Mouse (Mus musculus) hindbrain, postnatal 0 days (tissue): ENCODE measurements at regions not wholly inside any gene's neighbourhood (a gene's known extent, or its start where the extent isn't known, plus 50 kb on each side); places are given as distances from the start of the nearest gene placed in this dataset.

Experiments used
- ATAC-seq: fragments of 200-750 bp; cut with Nextera tagmentation; 2 replicates; pipeline ENCODE4 v1.8.0; 2017; ENCODE audit warnings: mild to moderate bottlenecking, moderate TSS enrichment, moderate library complexity
- DNase-seq: peaks from one replicate; pipeline ENCODE4 v3.0.0-alpha.2; 2015; ENCODE audit warnings: low spot score
- H3K27ac ChIP-seq: fragments of 300-500 bp; sonication (generic); 2 replicates; pipeline ENCODE4 v1.5.1; 2014; ENCODE audit warnings: mild to moderate bottlenecking
- H3K27me3 ChIP-seq: fragments of 300-500 bp; sonication (generic); 2 replicates; pipeline ENCODE4 v1.6.1; 2014; ENCODE audit warnings: low read length, mixed read lengths; ENCODE audit not compliant: insufficient read depth
- H3K36me3 ChIP-seq: fragments of 300-500 bp; sonication (generic); 2 replicates; pipeline ENCODE4 v1.6.1; 2014; ENCODE audit warnings: low read length, mixed read lengths; ENCODE audit not compliant: insufficient read depth
- H3K4me1 ChIP-seq: fragments of 300-500 bp; sonication (generic); 2 replicates; pipeline ENCODE4 v1.6.1; 2014; ENCODE audit warnings: antibody characterized with exemption, low read length, mixed read lengths; ENCODE audit not compliant: insufficient read depth
- H3K4me2 ChIP-seq: fragments of 300-500 bp; sonication (generic); 2 replicates; pipeline ENCODE4 v1.6.1; 2014; ENCODE audit warnings: low read depth, mild to moderate bottlenecking, low read length, moderate library complexity, mixed read lengths
- H3K4me3 ChIP-seq: fragments of 300-500 bp; sonication (generic); 2 replicates; pipeline ENCODE4 v1.5.1; 2014; ENCODE audit warnings: low read length
- H3K9ac ChIP-seq: fragments of 300-500 bp; sonication (generic); replicated peaks from 2 replicates; pipeline ENCODE4 v1.6.1; 2014; ENCODE audit warnings: mild to moderate bottlenecking, low read length, moderate library complexity, mixed read lengths
- H3K9me3 ChIP-seq: fragments of 300-500 bp; sonication (generic); 2 replicates; pipeline ENCODE4 v1.6.1; 2016; ENCODE audit warnings: low read length, mixed read lengths
- CTCF ChIP-seq: IDR thresholded peaks from 2 replicates; pipeline ENCODE4 v1.5.1; 2016; ENCODE audit warnings: antibody characterized with exemption, control low read depth, low read depth
- WGBS: fragments of 180-500 bp; shearing (Covaris S2); extraction: QIAGEN DNeasy Blood & Tissue Kit; methylation state at CpG from one replicate; pipeline ENCODE4 v1.1.7; 2014; 5-methylcytosine and 5-hydroxymethylcytosine counted together

DNA sequence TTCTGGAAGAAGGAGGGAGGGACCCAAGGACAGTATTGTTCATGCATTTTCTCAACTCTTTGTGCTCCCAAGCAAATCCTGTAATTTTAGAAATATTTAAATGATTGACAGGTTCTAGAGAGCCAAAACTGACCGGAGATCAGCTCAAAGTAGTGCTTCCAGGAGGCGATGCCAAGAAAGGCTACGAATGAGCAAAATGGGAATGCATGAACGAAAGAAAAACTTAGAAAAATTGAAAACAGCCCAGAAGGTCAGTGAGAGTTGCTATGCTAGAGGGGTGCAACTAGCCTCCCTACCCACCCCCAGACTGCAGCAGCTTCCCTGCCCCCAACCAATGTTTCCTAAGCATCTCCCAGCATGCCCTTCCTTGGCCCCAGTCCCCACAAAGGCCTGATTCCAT, 117.6 kb upstream of the Dio3 start:
- H3K27ac ChIP-seq = no peak overlapping the region
- no peak overlapping the region for H3K4me2 ChIP-seq
- no peak overlapping the region for H3K4me3 ChIP-seq
- H3K9ac ChIP-seq = no peak overlapping the region
- no peaks in the 10 kb centered on the region for H3K27me3 ChIP-seq
- no peaks in the 10 kb centered on the region for H3K36me3 ChIP-seq
- 62% methylated on average over 4 of the region's 4 CpGs for WGBS
- no peaks in the 10 kb centered on the region for H3K9me3 ChIP-seq
- TF ChIP-seq CTCF = no peak
- H3K4me1 ChIP-seq = no peaks in the 10 kb centered on the region
- DNase-seq = no peak
- no peak for ATAC-seq

- WGBS = 82% methylated on average over 13 of the region's 13 CpGs
- no peaks in the 10 kb centered on the region for H3K4me1 ChIP-seq
- DNase-seq (no peak), ATAC-seq (no peak)
- H3K4me3 ChIP-seq = no peak overlapping the region
- H3K36me3 ChIP-seq = no peaks in the 10 kb centered on the region
- H3K27me3 ChIP-seq = no peaks in the 10 kb centered on the region
- no peak for TF ChIP-seq CTCF
- no peak overlapping the region for H3K4me2 ChIP-seq
- H3K9ac ChIP-seq = no peak overlapping the region
- H3K9me3 ChIP-seq = no peaks in the 10 kb centered on the region
- no peak overlapping the region for H3K27ac ChIP-seq
Measured at GRCm38 (mm10) chr12:110165462-110165861, 113.4 kb upstream of the Dio3 start.

DNA sequence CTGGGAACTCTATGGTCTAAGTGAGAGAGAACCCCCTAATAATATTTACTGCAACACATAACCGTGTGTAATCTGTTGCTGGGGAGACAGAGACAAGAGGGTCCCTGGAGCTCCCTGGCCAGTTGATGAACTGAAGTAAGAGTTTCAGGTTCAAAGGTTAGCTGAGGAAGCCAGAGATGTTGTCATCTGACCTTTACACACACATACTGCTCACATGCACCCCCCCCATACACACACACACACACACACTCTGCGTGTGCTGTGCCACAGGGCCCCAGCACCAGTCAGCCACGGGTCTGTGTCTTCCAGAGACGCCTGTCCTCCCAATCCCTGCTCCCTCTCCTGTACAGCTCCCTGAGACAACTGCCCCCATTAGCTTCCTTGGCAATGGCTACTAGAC, 110.5 kb upstream of the Dio3 start:
- Histone ChIP-seq H3K4me3 (no peak overlapping the region), H3K36me3 (no peaks in the 10 kb centered on the region), H3K4me2 (no peak overlapping the region), H3K9ac (no peak overlapping the region), H3K4me1 (no peaks in the 10 kb centered on the region), H3K27me3 (no peaks in the 10 kb centered on the region), H3K9me3 (no peaks in the 10 kb centered on the region), H3K27ac (no peak overlapping the region)
- no peak for TF ChIP-seq CTCF
- no peak for ATAC-seq
- 81% methylated on average over 4 of the region's 4 CpGs for WGBS
- DNase-seq = no peak

- 92% methylated on average over 1 of the region's 1 CpGs for WGBS
- Histone ChIP-seq H3K9ac (no peak overlapping the region), H3K4me3 (no peak overlapping the region), H3K36me3 (no peaks in the 10 kb centered on the region), H3K9me3 (no peaks in the 10 kb centered on the region), H3K27ac (no peak overlapping the region), H3K4me1 (no peaks in the 10 kb centered on the region), H3K4me2 (no peak overlapping the region), H3K27me3 (no peaks in the 10 kb centered on the region)
- no peak for TF ChIP-seq CTCF
- DNase-seq = no peak
- no peak for ATAC-seq
Measured at GRCm38 (mm10) chr12:110169261-110169660, 109.6 kb upstream of the Dio3 start.

DNA sequence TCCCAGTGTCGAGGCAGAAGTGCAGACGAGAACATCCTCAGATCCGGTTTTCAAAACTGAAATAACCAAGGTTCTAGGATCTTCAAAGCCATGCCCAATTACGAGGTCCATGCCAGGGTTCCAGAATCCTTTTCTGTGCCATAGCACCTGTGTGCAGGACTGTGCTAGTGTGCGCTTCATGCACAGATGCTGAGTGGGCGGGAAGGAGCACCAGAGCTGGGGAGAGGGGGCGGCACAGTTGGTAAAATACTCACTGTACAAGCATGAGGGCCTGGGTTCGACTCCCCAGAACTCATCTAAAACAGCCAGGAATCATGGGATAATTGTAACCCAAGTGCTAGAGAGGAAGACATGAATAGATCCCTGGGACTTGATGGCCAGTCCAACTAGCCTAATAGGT, 108.4 kb upstream of the Dio3 start:
- H3K4me1 ChIP-seq = no peaks in the 10 kb centered on the region
- 92% methylated on average over 8 of the region's 8 CpGs for WGBS
- no peaks in the 10 kb centered on the region for H3K27me3 ChIP-seq
- no peak overlapping the region for H3K9ac ChIP-seq
- no peaks in the 10 kb centered on the region for H3K36me3 ChIP-seq
- no peaks in the 10 kb centered on the region for H3K9me3 ChIP-seq
- ATAC-seq (no peak), DNase-seq (no peak)
- H3K4me3 ChIP-seq = no peak overlapping the region
- no peak overlapping the region for H3K4me2 ChIP-seq
- no peak overlapping the region for H3K27ac ChIP-seq
- TF ChIP-seq CTCF = no peak

DNA sequence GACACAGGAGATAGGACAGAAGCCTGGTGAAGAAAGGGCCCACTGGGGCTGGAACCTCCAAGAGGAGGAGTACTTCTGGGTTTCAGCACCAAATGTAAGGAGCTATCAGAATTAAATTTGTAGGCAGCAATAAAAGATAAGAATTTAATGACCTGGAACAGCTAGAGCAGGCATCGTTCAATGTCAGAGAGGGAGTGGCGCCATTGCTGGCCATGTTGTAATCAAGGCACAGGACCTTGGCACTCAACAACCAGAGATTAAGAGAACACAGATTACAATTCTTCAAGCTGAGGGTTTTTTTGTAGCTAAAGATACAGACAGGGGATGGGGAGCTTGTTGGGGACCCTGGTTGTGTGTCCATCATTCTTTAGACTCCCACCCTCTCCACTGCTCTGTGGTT, 101.0 kb upstream of the Dio3 start:
- H3K36me3 ChIP-seq = no peaks in the 10 kb centered on the region
- H3K27me3 ChIP-seq = no peaks in the 10 kb centered on the region
- no peak overlapping the region for H3K4me2 ChIP-seq
- DNase-seq (no peak), ATAC-seq (no peak)
- WGBS = 97% methylated on average over 2 of the region's 2 CpGs
- TF ChIP-seq CTCF = no peak
- H3K4me1 ChIP-seq = no peaks in the 10 kb centered on the region
- no peak overlapping the region for H3K9ac ChIP-seq
- no peak overlapping the region for H3K4me3 ChIP-seq
- H3K9me3 ChIP-seq = no peaks in the 10 kb centered on the region
- H3K27ac ChIP-seq = no peak overlapping the region

GRCm38 (mm10) chr12:110183473-110183872, 95.4 kb upstream of the Dio3 start:
- Histone ChIP-seq H3K36me3 (no peaks in the 10 kb centered on the region), H3K4me3 (no peak overlapping the region), H3K9me3 (no peaks in the 10 kb centered on the region), H3K4me1 (peaks cover 3% of the 10 kb centered on the region; the same call in 1 of the 2 replicates), H3K27me3 (peaks cover 34% of the 10 kb centered on the region), H3K9ac (no peak overlapping the region), H3K27ac (no peak overlapping the region), H3K4me2 (no peak overlapping the region)
- WGBS = 18% methylated on average over 6 of the region's 6 CpGs
- ATAC-seq (no peak), DNase-seq (no peak)
- TF ChIP-seq CTCF = no peak

DNA sequence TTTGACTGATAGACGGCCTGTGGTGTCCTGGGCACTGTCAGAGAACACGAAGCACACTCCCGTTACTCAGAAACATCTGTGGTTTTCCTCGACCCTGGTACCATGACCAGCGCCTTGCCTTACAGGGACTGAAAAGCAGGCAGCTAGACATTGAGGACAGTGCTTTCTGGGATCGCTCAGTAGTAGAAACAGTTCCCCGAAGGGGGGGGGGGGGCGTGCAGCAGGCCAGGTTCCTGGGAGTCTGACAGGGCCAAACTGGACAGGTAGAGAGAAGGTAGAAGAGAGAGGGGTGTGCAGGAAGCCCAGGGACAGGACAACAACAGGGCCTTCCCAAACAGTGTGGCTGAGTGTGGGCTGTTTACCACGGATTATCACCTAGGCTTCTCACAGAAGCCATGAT, 93.5 kb upstream of the Dio3 start:
- H3K27me3 ChIP-seq = peaks cover 44% of the 10 kb centered on the region
- no peak overlapping the region for H3K4me3 ChIP-seq
- no peaks in the 10 kb centered on the region for H3K36me3 ChIP-seq
- 50% methylated on average over 8 of the region's 9 CpGs for WGBS
- DNase-seq (no peak), ATAC-seq (no peak)
- H3K27ac ChIP-seq = no peak overlapping the region
- H3K4me2 ChIP-seq = no peak overlapping the region
- H3K9ac ChIP-seq = no peak overlapping the region
- H3K4me1 ChIP-seq = peaks cover 3% of the 10 kb centered on the region; the same call in 1 of the 2 replicates
- H3K9me3 ChIP-seq = no peaks in the 10 kb centered on the region
- TF ChIP-seq CTCF = no peak
